Mouse (Mus musculus) brain, embryonic 14.5 days (tissue): ENCODE measurements around the gene Olfm1.

Source experiments
- CTCF ChIP-seq: fragments of 200-500 bp; IDR thresholded peaks from 2 replicates; pipeline ENCODE4 v1.5.1; 2012; ENCODE audit warnings: inconsistent platforms, mild to moderate bottlenecking, moderate library complexity, borderline replicate concordance; ENCODE audit not compliant: insufficient read depth, insufficient read length; ENCODE audit errors: extremely low read depth
- POLR2A ChIP-seq: fragments of 200-500 bp; IDR thresholded peaks from 2 replicates; pipeline ENCODE4 v1.6.1; 2012; ENCODE audit warnings: mild to moderate bottlenecking, inconsistent platforms, borderline replicate concordance; ENCODE audit not compliant: poor library complexity, insufficient read depth, insufficient read length, severe bottlenecking; ENCODE audit errors: extremely low read depth

- TF ChIP-seq CTCF = no peak
- TF ChIP-seq POLR2A = no peak
These were observed 34.9 kb downstream of the Olfm1 start for GRCm38 (mm10) chr2:28227589-28228191.
